Mouse (Mus musculus) cortical plate, adult 2 months (tissue): Measurements from ENCODE around the gene Elk4. TPM values are rescaled to one million over a fixed set of nuclear protein-coding genes. Genes with fewer than 3 reads are reported as not detected.

Source experiments
- H3K27ac ChIP-seq: fragments of 200-500 bp; 2 replicates; pipeline ENCODE4 v1.5.1; 2012; ENCODE audit warnings: low read length, control low read depth, inconsistent platforms; ENCODE audit not compliant: insufficient read depth
- H3K4me1 ChIP-seq: fragments of 200-500 bp; 2 replicates; pipeline ENCODE4 v1.6.1; 2011; ENCODE audit warnings: low read length; ENCODE audit not compliant: control insufficient read depth, insufficient read depth
- H3K4me3 ChIP-seq: fragments of 200-500 bp; 2 replicates; pipeline ENCODE4 v1.5.1; 2011; ENCODE audit warnings: mild to moderate bottlenecking, low read length, control low read depth; ENCODE audit not compliant: insufficient read depth
- CTCF ChIP-seq: fragments of 200-500 bp; IDR thresholded peaks from 2 replicates; pipeline ENCODE4 v1.5.1; 2011; ENCODE audit warnings: mild to moderate bottlenecking, control low read depth, low read length; ENCODE audit not compliant: insufficient read depth; ENCODE audit errors: extremely low read depth
- POLR2A ChIP-seq: fragments of 200-500 bp; IDR thresholded peaks from 2 replicates; pipeline ENCODE4 v1.6.1; 2011; ENCODE audit warnings: mild to moderate bottlenecking, low read length, control low read depth; ENCODE audit not compliant: insufficient read depth; ENCODE audit errors: extremely low read depth
- polyA plus RNA-seq: library from polyadenylated mRNA; depleted of rRNA; stranded (reverse); fragments of >200 nt; gene quantifications from 2 replicates; pipeline ENCODE4 v1.2.3, GENCODE M21; 2012

Elk4 gene
- polyA plus RNA-seq, 1 experiment, result 20.3 TPM

GRCm38 (mm10) chr1:132030574-132030973, 23.2 kb downstream of the Elk4 start:
- H3K4me1 ChIP-seq, result no peaks in the 10 kb centered on the region; the same call in none of the 2 replicates
- no peak overlapping the region for H3K4me3 ChIP-seq
- H3K27ac ChIP-seq, result no peak overlapping the region
- TF ChIP-seq POLR2A, result no peak
- TF ChIP-seq CTCF, result peak; percentile 29

GRCm38 (mm10) chr1:132032172-132032571, 24.8 kb downstream of the Elk4 start:
- H3K27ac ChIP-seq, result no peak overlapping the region
- TF ChIP-seq POLR2A, result no peak
- no peak for TF ChIP-seq CTCF
- H3K4me1 ChIP-seq, result no peaks in the 10 kb centered on the region; the same call in none of the 2 replicates
- H3K4me3 ChIP-seq, result no peak overlapping the region

- H3K27ac ChIP-seq, result no peak overlapping the region
- peaks cover 3% of the 10 kb centered on the region; the same call in 1 of the 2 replicates for H3K4me1 ChIP-seq
- no peak for TF ChIP-seq CTCF
- TF ChIP-seq POLR2A, result no peak
- no peak overlapping the region for H3K4me3 ChIP-seq
These were observed 30.3 kb downstream of the Elk4 start for GRCm38 (mm10) chr1:132037746-132038145.

GRCm38 (mm10) chr1:132038753-132039152, 31.3 kb downstream of the Elk4 start:
- no peak for TF ChIP-seq POLR2A
- TF ChIP-seq CTCF, result no peak

GRCm38 (mm10) chr1:132040201-132040621, 32.8 kb downstream of the Elk4 start:
- Histone ChIP-seq H3K4me3 (no peak overlapping the region), H3K27ac (no peak overlapping the region), H3K4me1 (peaks cover 6% of the 10 kb centered on the region)
- no peak for TF ChIP-seq POLR2A
- TF ChIP-seq CTCF, result no peak

More at GRCm38 (mm10) chr1:132038753-132039152, 31.3 kb downstream of the Elk4 start:
- H3K4me3 ChIP-seq, result no peak overlapping the region
- peaks cover 5% of the 10 kb centered on the region for H3K4me1 ChIP-seq
- H3K27ac ChIP-seq, result no peak overlapping the region

GRCm38 (mm10) chr1:132043759-132044158, 36.4 kb downstream of the Elk4 start:
- no peak overlapping the region for H3K27ac ChIP-seq
- TF ChIP-seq POLR2A, result no peak
- TF ChIP-seq CTCF, result no peak
- peaks cover 6% of the 10 kb centered on the region for H3K4me1 ChIP-seq

GRCm38 (mm10) chr1:132046143-132046735, 38.8 kb downstream of the Elk4 start:
- peaks cover 5% of the 10 kb centered on the region for H3K4me1 ChIP-seq
- H3K4me3 ChIP-seq, result no peak overlapping the region
- no peak overlapping the region for H3K27ac ChIP-seq
- TF ChIP-seq CTCF, result peak; percentile 82
- TF ChIP-seq POLR2A, result no peak

More at GRCm38 (mm10) chr1:132043759-132044158, 36.4 kb downstream of the Elk4 start:
- H3K4me3 ChIP-seq, result no peak overlapping the region

- Histone ChIP-seq H3K27ac (no peak overlapping the region), H3K4me3 (no peak overlapping the region), H3K4me1 (no peaks in the 10 kb centered on the region)
- TF ChIP-seq POLR2A (no peak), CTCF (no peak)
These were observed 44.3 kb downstream of the Elk4 start for GRCm38 (mm10) chr1:132051746-132052145.

- no peak overlapping the region for H3K4me3 ChIP-seq
- no peaks in the 10 kb centered on the region for H3K4me1 ChIP-seq
- no peak for TF ChIP-seq POLR2A
- TF ChIP-seq CTCF, result no peak
These were observed 47.0 kb downstream of the Elk4 start for GRCm38 (mm10) chr1:132054387-132054786.

GRCm38 (mm10) chr1:132055054-132055664, 47.8 kb downstream of the Elk4 start:
- H3K4me3 ChIP-seq, result no peak overlapping the region
- H3K27ac ChIP-seq, result no peak overlapping the region
- no peaks in the 10 kb centered on the region for H3K4me1 ChIP-seq
- TF ChIP-seq POLR2A, result no peak
- TF ChIP-seq CTCF, result no peak

More at GRCm38 (mm10) chr1:132054387-132054786, 47.0 kb downstream of the Elk4 start:
- H3K27ac ChIP-seq, result no peak overlapping the region
